Mouse (Mus musculus): ENCODE results near the gene Crtc1.

Gene Crtc1

GRCm38 (mm10) chr8:70351035-70351999 is 88.1 kb downstream of the Crtc1 start:
- peak; percentile 31 for DNase-seq (ENCODE audit: low read depth, low spot score)

GRCm38 (mm10) chr8:70347860-70348420 is 91.4 kb downstream of the Crtc1 start:
- no peak for DNase-seq (ENCODE audit: low read depth, low spot score)

- DNase-seq (ENCODE audit: low read depth, low spot score) = no peak
Measured at GRCm38 (mm10) chr8:70347443-70347842, 91.9 kb downstream of the Crtc1 start.

- no peak for DNase-seq (ENCODE audit: low read depth, low spot score)
Measured at GRCm38 (mm10) chr8:70344279-70344678, 95.1 kb downstream of the Crtc1 start.

GRCm38 (mm10) chr8:70343696-70344095 is 95.7 kb downstream of the Crtc1 start:
- DNase-seq (ENCODE audit: low read depth, low spot score) = peak; percentile 38

GRCm38 (mm10) chr8:70343076-70343475 is 96.3 kb downstream of the Crtc1 start:
- no peak for DNase-seq (ENCODE audit: low read depth, low spot score)

GRCm38 (mm10) chr8:70342007-70342406 is 97.4 kb downstream of the Crtc1 start:
- no peak for DNase-seq (ENCODE audit: low read depth, low spot score)

GRCm38 (mm10) chr8:70340659-70341058 is 98.7 kb downstream of the Crtc1 start:
- DNase-seq (ENCODE audit: low read depth, low spot score) = no peak

GRCm38 (mm10) chr8:70338931-70339330 is 100.4 kb downstream of the Crtc1 start:
- no peak for DNase-seq (ENCODE audit: low read depth, low spot score)

GRCm38 (mm10) chr8:70332878-70333202 is 106.5 kb downstream of the Crtc1 start:
- DNase-seq (ENCODE audit: low read depth, low spot score) = no peak
